Mouse (Mus musculus): ENCODE results near the gene Pitpna.

Pitpna gene

DNA sequence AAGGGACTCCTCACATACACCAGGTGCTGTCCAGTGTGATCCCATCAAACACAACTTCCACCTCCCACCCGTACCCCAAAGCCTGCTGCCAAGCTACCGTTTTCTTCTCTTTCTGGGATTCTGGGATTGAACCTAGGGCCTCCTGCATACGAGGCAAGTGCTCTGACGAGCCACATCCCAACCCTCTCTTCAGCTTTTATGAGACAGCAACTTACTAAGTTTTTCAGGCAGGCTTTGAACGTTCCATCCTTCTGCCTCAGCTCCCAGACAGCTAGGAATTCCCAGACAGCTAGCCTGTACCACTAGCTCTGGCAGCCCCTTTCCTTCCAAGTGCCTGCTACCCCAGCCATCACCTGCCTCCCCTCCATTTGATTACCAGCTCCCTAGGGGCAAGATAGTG is 934 bp upstream of the Pitpna start:
- in situ Hi-C loops (cut with MboI, MseI): no loop called here

DNA sequence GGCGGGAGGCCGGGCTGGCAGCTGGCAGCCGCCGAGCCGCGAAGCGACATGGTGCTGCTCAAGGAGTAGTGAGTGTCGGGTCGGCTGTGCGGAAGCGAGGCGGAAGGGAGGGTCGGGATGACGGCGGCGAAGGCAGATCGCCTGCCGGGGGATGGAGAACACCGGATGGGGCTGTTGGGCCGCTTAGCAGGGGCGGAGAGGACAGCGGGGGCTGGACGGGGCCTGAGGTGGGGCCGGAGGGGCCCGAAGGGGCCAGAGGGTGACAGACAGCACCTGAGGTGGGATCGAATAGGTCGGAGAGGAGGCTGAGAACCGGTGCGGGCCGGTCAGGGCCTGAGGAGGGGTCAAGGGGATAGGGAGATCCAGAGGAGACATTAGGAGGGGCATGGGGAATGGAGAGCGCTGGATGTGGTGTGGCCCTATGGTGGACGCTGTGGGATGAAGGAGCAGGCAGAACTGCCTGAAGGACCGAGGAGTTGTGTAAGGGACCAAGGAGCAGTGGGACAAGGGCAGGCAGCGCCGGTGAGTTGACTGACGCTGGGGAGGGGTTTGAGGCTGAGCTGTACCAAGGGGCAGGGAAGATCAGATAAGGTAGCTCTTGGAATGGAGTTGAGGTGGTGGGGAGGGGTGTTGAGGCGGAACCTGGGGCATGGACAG is 516 bp downstream of the Pitpna start:
- in situ Hi-C loops (cut with MboI, MseI): no loop called here

DNA sequence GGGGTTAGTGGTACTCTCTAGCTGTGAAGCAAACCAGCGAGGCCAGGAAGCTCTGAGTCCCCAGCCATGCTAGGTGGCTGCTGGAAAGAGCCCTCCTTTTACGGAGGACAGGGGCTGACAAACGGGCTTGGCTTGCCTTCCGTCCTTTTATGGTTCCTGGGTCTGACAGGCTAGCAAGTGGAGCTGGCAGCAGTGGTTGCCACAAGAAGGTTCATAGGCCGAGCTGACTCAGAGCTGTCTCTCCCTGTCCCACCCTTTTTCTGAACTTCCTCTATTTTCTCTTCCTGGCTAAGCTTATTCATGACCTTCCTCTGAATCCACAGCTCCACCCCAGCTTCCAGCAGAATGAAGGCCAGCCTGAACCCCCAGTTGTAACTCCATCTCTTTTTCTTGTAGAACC is 4.7 kb downstream of the Pitpna start:
- in situ Hi-C loops (cut with MboI, MseI): no loop called here

DNA sequence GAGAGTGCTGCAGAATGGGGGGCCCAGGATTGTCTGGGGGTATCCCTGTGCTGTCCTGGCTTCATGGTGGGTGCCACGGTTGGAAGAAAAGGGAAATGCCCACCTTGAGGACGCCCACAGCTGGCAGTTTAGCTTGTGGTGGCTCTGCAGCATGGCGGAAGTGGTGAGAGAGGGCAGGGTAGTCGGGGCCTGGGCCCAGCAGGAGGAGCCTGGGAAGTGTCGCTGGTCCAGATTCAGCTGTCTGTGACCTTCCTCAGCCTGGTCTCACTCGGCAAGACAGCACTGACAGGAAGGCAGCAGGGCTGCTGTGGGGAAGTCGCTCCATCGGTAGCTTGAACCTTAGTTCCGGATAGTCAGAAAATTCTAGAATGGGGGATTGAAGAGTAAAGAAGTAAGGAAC is 6.5 kb downstream of the Pitpna start:
- in situ Hi-C loops (cut with MboI, MseI): no loop called here

DNA sequence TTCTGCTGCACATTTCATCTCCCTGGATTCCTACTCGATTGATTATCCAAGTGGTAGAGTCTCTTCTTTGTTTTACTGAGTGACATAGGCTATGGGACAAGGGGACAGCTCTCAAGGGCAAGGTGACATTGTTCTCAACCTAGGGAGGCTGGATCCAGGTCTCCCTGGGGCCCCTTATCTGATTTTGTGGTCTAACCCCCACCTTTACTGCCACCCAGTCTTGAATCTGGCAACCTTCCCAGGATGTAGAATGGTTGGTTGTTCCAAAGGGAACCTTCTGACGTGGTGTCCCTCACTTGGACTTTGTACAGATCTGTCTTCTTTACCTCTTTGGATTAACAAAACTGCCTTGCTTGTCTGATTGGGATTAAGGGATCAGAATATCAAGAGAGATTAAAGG is 7.5 kb downstream of the Pitpna start:
- in situ Hi-C loops (cut with MboI, MseI): loop anchor here (5.0 kb wide), 1 partner anchor 887 kb away; no protein-coding TSS in a partner anchor

DNA sequence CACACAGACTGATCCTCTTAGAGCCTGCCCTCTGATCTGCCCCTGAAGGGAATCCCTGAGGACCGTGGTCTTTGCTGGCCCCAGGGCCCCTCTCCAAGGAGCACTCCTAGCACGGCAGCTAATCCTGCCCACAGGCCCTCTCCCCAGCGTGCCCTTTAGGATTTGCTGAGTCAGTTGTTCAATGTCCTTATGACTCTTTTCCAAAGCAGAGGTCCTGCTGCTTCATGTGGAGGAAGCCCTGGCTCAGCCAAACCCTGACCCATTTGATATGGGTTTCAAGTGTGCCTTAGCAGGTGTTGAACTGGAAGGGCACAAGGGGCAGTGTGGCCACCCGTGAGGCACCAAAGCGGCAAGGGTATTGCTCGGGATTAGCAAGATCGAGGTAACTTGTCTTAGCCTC is 7.9 kb downstream of the Pitpna start:
- in situ Hi-C loops (cut with MboI, MseI): loop anchor here (5.0 kb wide), 1 partner anchor 886 kb away; no protein-coding TSS in a partner anchor

DNA sequence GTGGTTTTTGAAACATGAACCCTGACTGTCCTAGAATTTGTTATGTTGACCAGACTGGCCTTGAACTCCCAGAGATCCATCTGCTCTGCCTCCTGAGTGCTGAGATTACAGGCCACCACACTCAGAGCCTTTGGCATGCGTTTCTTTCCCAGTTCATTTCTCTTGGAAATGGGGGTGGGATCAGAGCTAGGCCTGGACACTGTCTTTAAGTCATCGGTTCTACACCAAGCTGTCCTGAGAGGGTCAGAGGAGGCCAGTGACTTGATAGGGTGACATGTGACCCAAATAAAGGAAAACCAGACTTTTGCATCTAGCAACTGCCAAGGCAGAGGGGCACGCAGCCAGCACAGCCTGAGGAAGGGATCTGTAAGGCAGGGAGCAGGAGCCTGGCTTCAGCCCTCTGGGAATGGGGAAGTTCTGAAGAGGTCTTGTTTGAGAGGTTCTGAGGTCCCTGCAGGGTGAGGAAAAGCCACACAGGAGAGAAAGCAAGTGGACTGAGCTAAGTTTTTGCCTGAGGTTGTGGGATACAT is 8.9 kb downstream of the Pitpna start:
- in situ Hi-C loops (cut with MboI, MseI): loop anchor here (5.0 kb wide), 1 partner anchor 886 kb away; no protein-coding TSS in a partner anchor

DNA sequence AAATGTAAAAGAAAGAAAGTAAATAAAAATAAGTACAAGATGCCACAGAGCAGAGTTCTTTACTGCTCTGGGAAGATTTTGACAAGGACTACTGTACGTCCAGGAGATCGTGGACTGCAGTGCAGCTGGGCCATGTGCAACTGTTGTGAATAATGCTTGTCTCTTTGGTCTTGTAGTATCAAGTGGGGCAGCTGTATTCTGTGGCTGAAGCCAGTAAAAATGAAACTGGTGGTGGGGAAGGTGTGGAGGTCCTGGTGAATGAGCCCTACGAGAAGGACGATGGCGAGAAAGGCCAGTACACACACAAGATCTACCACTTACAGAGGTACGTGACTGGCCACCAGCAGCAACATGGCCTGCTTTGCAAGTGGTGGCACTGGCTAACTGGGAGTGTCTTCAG is 10.1 kb downstream of the Pitpna start:
- in situ Hi-C loops (cut with MboI, MseI): loop anchor here (5.0 kb wide), 1 partner anchor 884 kb away; no protein-coding TSS in a partner anchor

DNA sequence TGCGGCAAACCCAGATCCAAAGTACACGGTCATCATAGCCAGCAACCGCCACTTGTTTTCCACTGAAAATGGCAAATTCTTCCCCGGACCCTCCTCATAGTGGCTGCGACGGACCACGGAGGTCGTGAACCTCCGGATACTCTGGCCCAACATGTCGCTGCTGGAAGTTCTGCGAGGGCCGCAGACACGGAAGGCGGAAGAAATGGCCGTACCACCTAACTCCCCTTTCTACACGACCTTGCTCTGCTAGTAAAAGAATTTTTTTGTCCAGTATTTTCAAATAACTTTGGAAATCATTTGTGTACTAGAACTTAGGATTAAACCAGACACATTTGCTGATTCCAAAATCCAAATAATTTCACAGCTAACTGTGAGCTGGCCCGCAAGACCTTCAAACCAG is 11.9 kb downstream of the Pitpna start:
- in situ Hi-C loops (cut with MboI, MseI): loop anchor here (5.0 kb wide), 1 partner anchor 882 kb away; no protein-coding TSS in a partner anchor

DNA sequence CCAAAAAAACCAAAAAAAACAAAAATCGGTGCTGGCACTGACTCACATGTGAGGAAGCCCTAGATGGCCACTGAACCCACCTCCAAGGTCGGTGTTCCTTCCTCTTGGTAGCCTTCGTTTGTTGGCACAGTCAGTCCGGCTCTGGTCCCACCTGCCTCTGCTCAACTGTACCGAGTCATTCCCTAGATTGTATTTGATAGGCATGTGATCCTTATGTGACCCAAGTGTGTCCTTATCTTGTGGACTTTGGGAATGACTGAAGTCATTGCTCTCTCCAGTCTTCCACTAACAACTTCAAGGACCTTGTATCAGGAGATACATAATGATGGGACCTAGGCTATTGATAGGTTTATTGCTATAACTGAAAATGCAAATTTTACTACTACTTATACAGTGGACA is 16.9 kb downstream of the Pitpna start:
- in situ Hi-C loops (cut with MboI, MseI): no loop called here

DNA sequence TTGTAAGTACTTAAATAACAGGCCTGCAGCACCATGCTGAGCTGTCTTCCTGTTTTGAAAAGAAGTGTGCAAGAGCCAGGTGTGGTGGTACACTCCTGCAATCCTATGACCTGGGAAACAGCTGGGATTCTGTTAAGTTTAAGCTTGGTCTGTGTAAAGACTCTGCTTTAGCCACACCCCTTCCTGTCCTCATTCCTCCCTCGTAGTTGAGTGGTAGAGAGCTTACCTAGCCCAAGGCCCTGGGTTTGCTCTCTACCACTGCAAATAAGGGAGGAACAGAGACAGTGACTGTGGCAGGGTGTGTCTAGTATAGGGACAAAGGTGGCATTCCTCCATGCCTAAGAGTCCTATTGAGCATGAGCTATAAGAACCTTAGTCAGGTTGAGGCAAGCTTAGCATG is 17.4 kb downstream of the Pitpna start:
- in situ Hi-C loops (cut with MboI, MseI): no loop called here

DNA sequence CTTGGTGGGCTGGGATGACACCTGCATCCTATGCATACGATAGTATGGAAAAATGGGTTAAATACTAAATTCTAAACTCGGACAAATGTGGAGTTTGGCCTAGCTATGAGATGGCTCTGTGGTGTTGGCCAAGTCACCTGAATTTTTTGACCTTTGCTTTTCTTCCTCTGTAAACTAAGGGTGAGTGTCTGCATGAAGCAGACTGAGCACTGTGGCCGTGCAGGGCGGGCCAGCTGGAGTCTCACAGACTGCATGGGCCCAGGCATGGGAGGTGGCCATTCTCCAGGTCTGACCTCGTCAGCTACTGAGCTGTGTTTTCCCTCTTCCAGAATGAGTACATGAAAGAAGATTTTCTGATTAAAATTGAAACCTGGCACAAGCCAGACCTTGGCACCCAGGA is 20.9 kb downstream of the Pitpna start:
- in situ Hi-C loops (cut with MboI, MseI): no loop called here

DNA sequence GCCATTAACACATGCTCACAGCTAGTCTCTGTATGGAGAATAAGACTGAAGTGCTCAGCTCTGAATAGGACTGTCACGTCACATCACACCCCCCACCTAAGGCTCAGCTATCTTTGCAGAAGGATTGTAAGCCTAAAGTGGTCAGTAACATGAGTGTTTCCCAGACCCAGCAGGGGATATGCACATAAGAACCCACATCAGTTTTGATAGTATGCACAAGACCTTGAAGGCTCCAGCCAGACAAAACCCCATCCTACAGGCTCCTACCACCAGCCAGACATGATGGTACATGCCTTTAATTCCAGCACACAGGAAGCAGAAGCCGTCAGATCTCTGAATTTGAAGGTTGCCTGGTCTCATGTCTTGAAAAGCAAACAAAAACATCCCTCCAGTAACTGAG is 22.1 kb downstream of the Pitpna start:
- in situ Hi-C loops (cut with MboI, MseI): no loop called here

DNA sequence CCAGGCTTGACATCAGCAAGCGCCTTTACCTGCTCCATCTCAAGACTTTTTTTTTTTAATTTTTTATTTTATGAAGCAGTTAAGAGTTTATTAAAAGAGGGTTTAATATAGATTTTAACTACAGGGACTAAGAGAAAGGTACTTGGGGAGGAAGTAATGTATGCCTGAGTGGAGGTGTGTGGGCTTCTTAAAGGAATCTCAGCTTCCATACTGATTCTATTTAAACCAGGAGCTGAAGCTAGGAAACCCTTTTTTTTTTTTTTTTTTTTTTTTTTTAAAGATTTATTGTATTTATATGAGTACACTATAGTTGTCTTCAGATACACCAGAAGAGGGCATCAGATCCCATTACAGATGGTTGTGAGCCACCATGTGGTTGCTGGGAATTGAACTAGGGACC is 26.9 kb downstream of the Pitpna start:
- in situ Hi-C loops (cut with MboI, MseI): no loop called here

DNA sequence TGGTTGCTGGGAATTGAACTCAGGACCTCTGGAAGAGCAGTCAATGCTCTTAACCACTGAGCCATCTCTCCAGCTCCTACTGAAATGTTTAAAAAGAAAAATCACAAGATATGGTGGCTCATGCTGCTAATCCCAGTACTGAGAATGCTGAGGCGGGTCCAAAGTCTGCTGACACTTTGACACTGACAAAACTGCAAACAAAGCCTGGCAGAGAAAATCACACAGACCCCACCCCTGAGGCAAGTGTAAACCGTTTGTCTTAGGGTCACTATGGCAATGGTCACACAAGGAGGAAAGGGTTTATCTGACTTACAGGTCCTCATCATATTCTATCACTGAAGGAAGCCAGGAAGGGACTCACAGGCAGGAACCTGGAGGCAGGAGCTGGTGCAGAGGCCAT is 27.7 kb downstream of the Pitpna start:
- in situ Hi-C loops (cut with MboI, MseI): no loop called here

DNA sequence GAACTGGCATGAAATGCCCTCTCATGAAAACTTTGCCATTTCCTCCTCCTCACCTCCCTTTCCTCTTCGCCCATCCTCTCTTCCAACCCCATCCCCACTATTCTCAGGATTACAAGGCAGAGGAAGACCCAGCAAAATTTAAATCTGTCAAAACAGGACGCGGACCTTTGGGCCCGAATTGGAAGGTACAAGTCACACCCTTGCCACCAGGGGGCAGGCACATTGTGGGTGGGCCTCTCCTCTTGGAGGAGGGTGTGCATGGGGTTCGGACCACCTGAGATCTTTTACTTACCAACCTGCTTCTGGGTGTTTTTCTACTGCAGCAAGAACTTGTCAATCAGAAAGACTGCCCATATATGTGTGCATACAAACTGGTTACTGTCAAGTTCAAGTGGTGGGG is 31.2 kb downstream of the Pitpna start:
- in situ Hi-C loops (cut with MboI, MseI): no loop called here

DNA sequence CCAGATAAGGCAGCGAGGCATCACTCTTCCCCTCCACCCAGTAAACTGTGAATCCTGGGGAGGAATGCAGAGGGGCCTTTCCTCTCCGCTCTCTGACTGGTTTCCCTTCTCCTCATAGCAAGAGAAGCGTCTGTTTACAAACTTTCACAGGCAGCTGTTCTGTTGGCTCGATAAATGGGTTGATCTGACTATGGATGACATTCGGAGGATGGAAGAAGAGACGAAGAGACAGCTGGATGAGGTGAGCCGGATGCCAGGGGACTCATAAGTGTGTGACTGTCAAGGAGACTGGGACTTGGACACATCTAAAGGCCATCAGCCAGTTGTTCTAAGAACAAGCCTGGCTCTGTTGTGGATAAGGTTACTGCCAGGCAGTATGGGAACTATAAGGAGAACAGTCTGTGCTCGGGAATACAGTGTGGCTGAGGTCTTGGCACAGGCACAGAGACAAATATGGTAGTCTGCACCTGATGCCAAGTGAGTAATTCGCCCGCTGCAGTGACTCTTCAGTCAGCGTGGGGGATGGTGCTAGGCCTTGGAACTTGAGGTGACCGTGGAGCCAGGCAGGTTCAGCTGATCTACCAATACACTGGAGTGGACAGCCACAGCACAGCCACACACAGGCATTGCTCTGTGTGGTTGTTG is 32.4 kb downstream of the Pitpna start:
- in situ Hi-C loops (cut with MboI, MseI): no loop called here

DNA sequence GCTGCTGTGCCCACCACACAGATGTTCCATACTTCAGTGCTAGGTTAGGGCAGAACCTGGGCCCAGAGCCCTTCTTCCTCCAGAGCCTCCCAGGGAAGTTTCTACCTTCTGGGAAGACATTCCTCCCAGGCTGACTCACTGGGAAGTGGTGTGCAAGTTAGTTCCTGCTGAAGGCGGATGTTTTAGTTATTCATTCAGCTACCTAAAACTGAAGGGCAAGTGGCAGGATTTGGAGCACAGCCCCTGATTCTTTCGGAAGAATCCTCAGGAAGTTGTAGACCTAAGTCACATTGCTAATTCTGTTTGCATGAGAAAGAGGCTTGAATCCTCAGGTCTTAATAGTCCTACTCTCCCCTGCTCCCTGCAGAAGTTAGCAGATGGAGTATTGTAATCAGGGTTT is 33.5 kb downstream of the Pitpna start:
- in situ Hi-C loops (cut with MboI, MseI): no loop called here

DNA sequence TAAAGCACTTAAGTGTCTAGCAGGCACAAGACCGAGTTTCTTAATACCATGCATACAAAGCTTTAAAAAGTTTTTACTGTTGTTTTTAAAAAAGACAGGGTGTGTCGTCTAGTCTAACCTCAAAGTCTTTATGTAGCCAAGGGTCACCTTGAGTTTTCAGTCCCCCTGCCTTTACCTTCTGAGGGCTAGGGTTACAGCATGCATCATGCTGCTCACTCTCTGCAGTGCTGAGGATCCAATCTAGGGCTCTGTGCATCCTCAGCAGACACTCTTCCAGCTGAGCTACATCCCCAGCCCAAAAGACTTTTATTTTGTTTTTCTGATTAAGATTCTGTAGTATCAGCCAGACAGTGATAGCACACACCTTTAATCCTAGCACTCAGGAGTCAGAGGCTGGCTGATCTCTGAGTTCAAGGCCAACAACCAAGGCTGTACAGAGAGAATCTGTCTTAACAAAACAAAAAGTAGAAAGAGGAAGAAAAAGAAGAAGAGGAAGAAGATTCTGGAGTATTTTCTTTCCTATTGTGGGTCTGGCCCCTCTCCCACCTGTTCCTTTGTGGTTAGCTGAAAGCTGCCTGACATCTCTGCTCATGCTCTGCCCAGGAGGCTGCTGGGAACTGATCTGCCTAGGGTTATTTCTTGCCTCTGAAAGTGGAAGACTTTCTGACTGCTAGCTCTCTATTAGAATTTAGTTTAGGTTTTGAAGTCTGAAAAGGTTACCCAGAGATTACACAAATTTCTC is 34.9 kb downstream of the Pitpna start:
- in situ Hi-C loops (cut with MboI, MseI): no loop called here

DNA sequence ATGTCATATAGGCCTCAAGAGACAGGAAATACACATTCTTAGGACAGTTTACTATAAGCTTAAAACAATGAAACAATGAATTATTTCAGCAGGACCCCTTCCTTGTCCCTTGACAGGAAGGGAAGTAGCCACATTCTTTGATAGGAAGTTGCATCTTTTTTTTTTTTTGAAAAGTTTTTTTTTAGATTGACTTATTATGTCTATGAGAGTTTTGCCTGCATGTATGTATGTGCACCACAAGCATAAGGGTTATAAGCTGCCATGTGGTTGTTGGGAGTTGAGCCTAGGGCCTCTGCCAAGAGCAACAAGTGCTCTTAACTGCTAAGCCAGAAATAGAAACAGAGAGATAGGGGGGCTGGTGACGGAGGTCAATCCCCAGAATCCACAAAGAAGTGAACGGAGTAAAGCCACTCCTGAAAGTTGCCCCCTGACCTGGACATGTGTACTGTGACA is 36.2 kb downstream of the Pitpna start:
- in situ Hi-C loops (cut with MboI, MseI): no loop called here

DNA sequence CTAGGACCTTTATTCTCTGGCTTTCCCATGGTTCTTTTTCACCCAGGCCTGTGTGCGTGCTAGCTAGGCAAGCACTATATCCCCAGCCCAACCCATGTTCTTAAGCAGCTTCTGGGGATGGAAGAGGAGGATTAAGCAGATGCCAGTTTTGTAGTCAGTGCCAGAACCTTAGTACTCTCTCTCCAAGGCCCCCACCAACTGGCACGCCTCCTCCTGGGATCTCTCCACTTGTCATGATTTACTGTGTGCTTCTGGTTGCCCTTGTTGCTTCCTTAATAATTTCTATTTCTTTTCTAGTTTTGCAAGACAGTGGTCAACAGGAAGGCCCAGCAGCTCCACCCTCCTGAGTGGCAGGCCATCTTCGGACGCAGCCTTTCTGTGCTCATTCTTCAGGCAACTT is 37.9 kb downstream of the Pitpna start:
- in situ Hi-C loops (cut with MboI, MseI): no loop called here

DNA sequence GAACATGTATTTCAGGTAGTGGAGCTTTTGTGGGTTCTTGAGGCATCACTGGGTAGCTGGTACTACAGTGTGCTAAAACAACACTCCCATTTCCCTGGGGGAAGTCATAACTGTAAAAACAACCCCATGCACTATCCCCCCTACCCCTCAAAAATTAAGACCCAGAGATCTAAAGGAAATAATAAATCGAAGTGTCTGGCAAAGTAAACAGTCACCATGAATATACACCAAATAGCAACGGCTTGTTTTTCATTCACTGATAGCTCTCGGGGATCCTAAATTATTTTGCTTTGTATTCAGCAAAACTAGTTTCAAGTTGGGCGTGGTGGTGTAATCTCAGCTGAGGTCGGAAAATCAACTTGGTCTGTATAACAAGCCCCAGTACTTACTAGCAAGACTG is 42.2 kb downstream of the Pitpna start:
- in situ Hi-C loops (cut with MboI, MseI): no loop called here
